Mouse (Mus musculus) neutrophil, adult 5-6 weeks (primary cell): ENCODE data around the gene Olfr1306. TPM values are rescaled to one million over a fixed set of nuclear protein-coding genes. Genes with fewer than 3 reads are reported as not detected.

Experiments
- ATAC-seq: fragments of 151-379, 151-347 bp; 2 replicates; pipeline ENCODE4 v1.8.0; 2017; ENCODE audit warnings: mild to moderate bottlenecking, moderate TSS enrichment; ENCODE audit not compliant: insufficient number of reproducible peaks, poor library complexity, low FRiP score, severe bottlenecking; ENCODE audit errors: extremely low read depth
- total RNA-seq: library from RNA; stranded (forward); fragments of 200-1000 nt; gene quantifications from 2 replicates; pipeline ENCODE4 v1.2.3, GENCODE M21; 2017

The Olfr1306 gene
- total RNA-seq = not detected in 2 replicates

GRCm38 (mm10) chr2:111916171-111916570, at the start of gene Olfr1306:
Olfr1306 (minus strand) TSS chr2:111916271.
- ATAC-seq = no peak

- no peak for ATAC-seq
These were observed 48.8 kb upstream of the Olfr1306 start, which contains the start of gene Olfr1308 for GRCm38 (mm10) chr2:111964844-111965243. Olfr1308 (minus strand) TSS chr2:111964944.

GRCm38 (mm10) chr2:111949340-111949739, 33.3 kb upstream of the Olfr1306 start, which contains the start of gene Olfr1307:
Olfr1307 (minus strand) TSS chr2:111949440.
- ATAC-seq = no peak

- ATAC-seq = no peak
These were observed 39.0 kb downstream of the Olfr1306 start, which contains the start of gene Olfr1305 for GRCm38 (mm10) chr2:111877049-111877448. Olfr1305 (minus strand) TSS chr2:111877149.

Other genes with a start within 250 kb of the Olfr1306 start
- not detected in 2 replicates for gene Olfr1301, start 165.3 kb downstream of the Olfr1306 start, total RNA-seq
- gene Olfr1302, start 138.8 kb downstream of the Olfr1306 start, total RNA-seq = 0.25 TPM in 1 of 2 replicates, not detected in the other
- gene Olfr1303, start 95.9 kb downstream of the Olfr1306 start, total RNA-seq = not detected in 2 replicates
- gene Olfr1305, start 39.1 kb downstream of the Olfr1306 start, total RNA-seq = not detected in 2 replicates
- gene Olfr1307, start 33.2 kb upstream of the Olfr1306 start, total RNA-seq = under 0.01 and 0.12 TPM in 2 replicates
- not detected in 2 replicates for gene Olfr1308, start 48.7 kb upstream of the Olfr1306 start, total RNA-seq
- not detected in 2 replicates for gene Olfr1309, start 74.0 kb upstream of the Olfr1306 start, total RNA-seq
- 1.4 TPM in 1 of 2 replicates, not detected in the other for gene Olfr1310, start 96.4 kb upstream of the Olfr1306 start, total RNA-seq
- not detected in 2 replicates for gene Olfr1311, start 108.1 kb upstream of the Olfr1306 start, total RNA-seq
- not detected in 2 replicates for gene Olfr1312, start 134.0 kb upstream of the Olfr1306 start, total RNA-seq
- gene Olfr1313, start 161.6 kb upstream of the Olfr1306 start, total RNA-seq = not detected in 2 replicates
- not detected in 2 replicates for gene Olfr1314, start 180.5 kb upstream of the Olfr1306 start, total RNA-seq
- gene Olfr1315-ps1, start 199.2 kb upstream of the Olfr1306 start, total RNA-seq = not detected in 2 replicates
- gene Olfr1316, start 218.7 kb upstream of the Olfr1306 start, total RNA-seq = not detected in 2 replicates
- not detected in 2 replicates for gene Olfr1317, start 224.1 kb upstream of the Olfr1306 start, total RNA-seq
- not detected in 2 replicates for gene Olfr1318, start 237.9 kb upstream of the Olfr1306 start, total RNA-seq